Mouse (Mus musculus) common myeloid progenitor, adult 5-6 weeks (primary cell): ENCODE results near the gene Fcer1g. TPM values are rescaled to one million over a fixed set of nuclear protein-coding genes. Genes with fewer than 3 reads are reported as not detected.

Experiments used
- ATAC-seq: replicated peaks from 2 replicates; pipeline ENCODE4 v1.8.0; 2016; ENCODE audit warnings: low read depth, mild to moderate bottlenecking, moderate TSS enrichment, inconsistent platforms; ENCODE audit not compliant: poor library complexity, severe bottlenecking
- total RNA-seq: library from RNA; stranded (forward); fragments of 200-1000, 187-1606 nt; gene quantifications from 2 replicates; pipeline ENCODE4 v1.2.3, GENCODE M21; 2017

Fcer1g gene
- total RNA-seq, 1 experiment from 2014 or later, result 58.4 TPM

- no peak for ATAC-seq
Measured at GRCm38 (mm10) chr1:171268341-171268740, 34.2 kb upstream of the Fcer1g start.

GRCm38 (mm10) chr1:171265971-171266744, 32.0 kb upstream of the Fcer1g start:
- ATAC-seq, result no peak

GRCm38 (mm10) chr1:171263666-171264461, 29.7 kb upstream of the Fcer1g start:
- no peak for ATAC-seq

- ATAC-seq, result no peak
Measured at GRCm38 (mm10) chr1:171263185-171263611, 29.0 kb upstream of the Fcer1g start.

- ATAC-seq, result peak; percentile 76
Measured at GRCm38 (mm10) chr1:171262594-171263130, 28.5 kb upstream of the Fcer1g start.

- no peak for ATAC-seq
Measured at GRCm38 (mm10) chr1:171260316-171260715, 26.2 kb upstream of the Fcer1g start.

- 0 out of 2 replicates have a peak, but pooled peaks have one; percentile 20 for ATAC-seq
Measured at GRCm38 (mm10) chr1:171258921-171259320, 24.8 kb upstream of the Fcer1g start.

GRCm38 (mm10) chr1:171257781-171258180, 23.6 kb upstream of the Fcer1g start:
- no peak for ATAC-seq

GRCm38 (mm10) chr1:171256937-171257548, 22.9 kb upstream of the Fcer1g start:
- ATAC-seq, result peak; percentile 60; the same call in 1 of the 2 replicates

GRCm38 (mm10) chr1:171256095-171256818, 22.1 kb upstream of the Fcer1g start:
- ATAC-seq, result no peak

GRCm38 (mm10) chr1:171252415-171252814, 18.2 kb upstream of the Fcer1g start:
- no peak for ATAC-seq

- no peak for ATAC-seq
Measured at GRCm38 (mm10) chr1:171251594-171252324, 17.6 kb upstream of the Fcer1g start.

GRCm38 (mm10) chr1:171250680-171251593, 16.8 kb upstream of the Fcer1g start, which contains the start of gene Ndufs2:
Gene Ndufs2 (minus strand): TSS chr1:171251388.
- ATAC-seq, result no peak

- no peak for ATAC-seq
Measured at GRCm38 (mm10) chr1:171249913-171250600, 15.9 kb upstream of the Fcer1g start, which contains the start of gene Adamts4. Gene Adamts4 (plus strand): TSS chr1:171250421.

GRCm38 (mm10) chr1:171248386-171249226, 14.4 kb upstream of the Fcer1g start:
- ATAC-seq, result no peak

GRCm38 (mm10) chr1:171247916-171248315, 13.8 kb upstream of the Fcer1g start:
- no peak for ATAC-seq
